Mouse (Mus musculus): Measurements from ENCODE around the gene Zfhx3. TPM values are rescaled to one million over a fixed set of nuclear protein-coding genes. Genes with fewer than 3 reads are reported as not detected.

Gene Zfhx3
- polyA plus RNA-seq, 1 experiment from 2014 or later: 1.2 TPM

DNA sequence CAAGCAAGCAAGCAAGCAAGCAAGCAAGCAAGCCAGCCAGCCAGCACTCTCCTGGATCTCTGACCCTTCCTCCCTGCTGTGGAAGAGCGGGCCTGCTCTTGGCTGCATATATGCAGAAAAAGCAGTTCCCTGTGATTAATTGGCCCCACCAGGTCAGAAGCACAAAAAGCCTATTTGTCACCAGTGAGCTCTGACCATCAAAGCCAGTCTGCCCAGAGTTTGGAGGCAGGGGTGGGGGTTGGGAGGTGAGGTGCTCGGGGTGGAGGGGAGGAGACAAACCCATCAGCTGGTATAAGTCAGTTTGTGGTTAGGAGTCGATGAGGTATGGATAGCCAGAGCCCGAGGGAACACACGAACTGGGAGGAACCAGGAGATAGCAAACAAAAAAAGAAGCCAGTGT lies 421.0 kb downstream of the Zfhx3 start:
- no peak overlapping the region for H3K4me2 ChIP-seq (ENCODE audit: low read depth, low read length)
- no peak for ATAC-seq (ENCODE audit: low read depth)
- H3K36me3 ChIP-seq (ENCODE audit: control insufficient read depth, insufficient read depth): no peaks in the 10 kb centered on the region
- 13% methylated on average over 5 of the region's 5 CpGs for WGBS (ENCODE audit: insufficient replicate concordance)
- no peaks in the 10 kb centered on the region for H3K4me1 ChIP-seq (ENCODE audit: control insufficient read depth, low read depth, low read length)
- no peaks in the 10 kb centered on the region for H3K27me3 ChIP-seq (ENCODE audit: control insufficient read depth, insufficient read depth, low read depth, low read length)
- H3K9ac ChIP-seq (ENCODE audit: low read depth, low read length): no peak overlapping the region
- no peaks in the 10 kb centered on the region for H3K9me3 ChIP-seq (replicated peaks; ENCODE audit: control insufficient read depth, low read length)
- H3K27ac ChIP-seq (ENCODE audit: low read length): no peak overlapping the region
- no peak overlapping the region for H3K4me3 ChIP-seq (ENCODE audit: low read depth, low read length)

- H3K4me1 ChIP-seq (ENCODE audit: control insufficient read depth, low read depth, low read length): no peaks in the 10 kb centered on the region
- H3K36me3 ChIP-seq (ENCODE audit: control insufficient read depth, insufficient read depth): no peaks in the 10 kb centered on the region
- no peak overlapping the region for H3K27ac ChIP-seq (ENCODE audit: low read length)
- no peaks in the 10 kb centered on the region for H3K27me3 ChIP-seq (ENCODE audit: control insufficient read depth, insufficient read depth, low read depth, low read length)
- H3K9me3 ChIP-seq (replicated peaks; ENCODE audit: control insufficient read depth, low read length): no peaks in the 10 kb centered on the region
- no peak overlapping the region for H3K9ac ChIP-seq (ENCODE audit: low read depth, low read length)
- no peak overlapping the region for H3K4me3 ChIP-seq (ENCODE audit: low read depth, low read length)
- no peak overlapping the region for H3K4me2 ChIP-seq (ENCODE audit: low read depth, low read length)
- no peak for ATAC-seq (ENCODE audit: low read depth)
- WGBS (ENCODE audit: insufficient replicate concordance): 52% methylated on average over 8 of the region's 8 CpGs
These were observed 421.4 kb downstream of the Zfhx3 start for GRCm38 (mm10) chr8:108363856-108364255.

DNA sequence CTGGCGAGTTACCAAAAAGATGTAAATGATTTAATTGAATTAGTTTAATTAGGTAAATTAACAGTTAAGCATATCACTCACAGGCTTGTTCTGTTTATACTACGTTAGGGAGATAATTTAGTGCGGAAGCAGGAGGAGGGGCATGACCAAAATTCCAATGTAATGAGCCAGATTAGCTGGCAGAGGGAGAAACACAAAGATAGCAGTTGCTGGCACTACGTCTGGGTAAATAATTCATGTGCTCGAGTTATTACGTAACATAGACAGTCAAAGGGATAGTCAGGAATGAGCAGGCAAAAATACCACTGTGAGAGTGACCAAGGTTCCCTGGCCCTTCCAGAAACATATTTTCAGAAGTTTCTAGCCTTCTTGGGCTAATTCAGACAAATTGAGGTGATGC lies 426.6 kb downstream of the Zfhx3 start:
- H3K27me3 ChIP-seq (ENCODE audit: control insufficient read depth, insufficient read depth, low read depth, low read length): no peaks in the 10 kb centered on the region
- H3K9ac ChIP-seq (ENCODE audit: low read depth, low read length): no peak overlapping the region
- H3K4me2 ChIP-seq (ENCODE audit: low read depth, low read length): no peak overlapping the region
- H3K36me3 ChIP-seq (ENCODE audit: control insufficient read depth, insufficient read depth): no peaks in the 10 kb centered on the region
- H3K4me1 ChIP-seq (ENCODE audit: control insufficient read depth, low read depth, low read length): no peaks in the 10 kb centered on the region
- no peaks in the 10 kb centered on the region for H3K9me3 ChIP-seq (replicated peaks; ENCODE audit: control insufficient read depth, low read length)
- ATAC-seq (ENCODE audit: low read depth): no peak
- 33% methylated on average over 6 of the region's 6 CpGs for WGBS (ENCODE audit: insufficient replicate concordance)
- H3K4me3 ChIP-seq (ENCODE audit: low read depth, low read length): no peak overlapping the region
- H3K27ac ChIP-seq (ENCODE audit: low read length): no peak overlapping the region

- Histone ChIP-seq H3K27ac (ENCODE audit: low read length) (no peak overlapping the region), H3K4me1 (ENCODE audit: control insufficient read depth, low read depth, low read length) (no peaks in the 10 kb centered on the region), H3K27me3 (ENCODE audit: control insufficient read depth, insufficient read depth, low read depth, low read length) (no peaks in the 10 kb centered on the region), H3K9ac (ENCODE audit: low read depth, low read length) (no peak overlapping the region), H3K4me3 (ENCODE audit: low read depth, low read length) (no peak overlapping the region), H3K36me3 (ENCODE audit: control insufficient read depth, insufficient read depth) (no peaks in the 10 kb centered on the region), H3K4me2 (ENCODE audit: low read depth, low read length) (no peak overlapping the region), H3K9me3 (replicated peaks; ENCODE audit: control insufficient read depth, low read length) (no peaks in the 10 kb centered on the region)
- 76% methylated on average over 6 of the region's 6 CpGs for WGBS (ENCODE audit: insufficient replicate concordance)
- no peak for ATAC-seq (ENCODE audit: low read depth)
These were observed 428.3 kb downstream of the Zfhx3 start for GRCm38 (mm10) chr8:108370731-108371130.

DNA sequence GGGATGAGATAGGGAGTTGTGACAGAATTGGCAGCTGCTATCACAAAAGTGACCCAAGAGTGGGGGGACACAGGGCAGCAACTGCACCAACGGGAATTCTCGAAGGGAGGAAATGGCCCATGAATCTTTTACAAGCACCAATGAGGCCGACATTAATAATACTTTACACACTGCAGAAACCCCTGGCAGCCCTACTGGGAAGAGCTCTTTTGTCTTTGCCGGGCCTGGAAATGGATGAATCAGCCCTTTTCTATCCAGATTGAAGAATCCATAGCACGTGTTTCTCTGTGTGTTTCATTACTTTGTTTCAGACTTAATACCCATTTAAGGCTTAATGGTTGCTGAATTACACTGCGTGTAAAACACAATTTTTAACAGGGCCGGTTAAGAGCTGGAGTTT lies 430.6 kb downstream of the Zfhx3 start:
- WGBS (ENCODE audit: insufficient replicate concordance): 54% methylated on average over 7 of the region's 7 CpGs
- H3K4me1 ChIP-seq (ENCODE audit: control insufficient read depth, low read depth, low read length): no peaks in the 10 kb centered on the region
- H3K4me3 ChIP-seq (ENCODE audit: low read depth, low read length): no peak overlapping the region
- ATAC-seq (ENCODE audit: low read depth): no peak
- H3K4me2 ChIP-seq (ENCODE audit: low read depth, low read length): no peak overlapping the region
- no peaks in the 10 kb centered on the region for H3K27me3 ChIP-seq (ENCODE audit: control insufficient read depth, insufficient read depth, low read depth, low read length)
- no peak overlapping the region for H3K9ac ChIP-seq (ENCODE audit: low read depth, low read length)
- H3K27ac ChIP-seq (ENCODE audit: low read length): no peak overlapping the region
- H3K36me3 ChIP-seq (ENCODE audit: control insufficient read depth, insufficient read depth): no peaks in the 10 kb centered on the region
- no peaks in the 10 kb centered on the region for H3K9me3 ChIP-seq (replicated peaks; ENCODE audit: control insufficient read depth, low read length)

GRCm38 (mm10) chr8:108378036-108378435 lies 435.6 kb downstream of the Zfhx3 start:
- no peaks in the 10 kb centered on the region for H3K4me1 ChIP-seq (ENCODE audit: control insufficient read depth, low read depth, low read length)
- H3K4me3 ChIP-seq (ENCODE audit: low read depth, low read length): no peak overlapping the region
- H3K4me2 ChIP-seq (ENCODE audit: low read depth, low read length): no peak overlapping the region
- ATAC-seq (ENCODE audit: low read depth): no peak
- no peaks in the 10 kb centered on the region for H3K9me3 ChIP-seq (replicated peaks; ENCODE audit: control insufficient read depth, low read length)
- 78% methylated on average over 2 of the region's 2 CpGs for WGBS (ENCODE audit: insufficient replicate concordance)
- H3K27me3 ChIP-seq (ENCODE audit: control insufficient read depth, insufficient read depth, low read depth, low read length): no peaks in the 10 kb centered on the region
- no peak overlapping the region for H3K9ac ChIP-seq (ENCODE audit: low read depth, low read length)
- H3K36me3 ChIP-seq (ENCODE audit: control insufficient read depth, insufficient read depth): no peaks in the 10 kb centered on the region
- H3K27ac ChIP-seq (ENCODE audit: low read length): no peak overlapping the region

DNA sequence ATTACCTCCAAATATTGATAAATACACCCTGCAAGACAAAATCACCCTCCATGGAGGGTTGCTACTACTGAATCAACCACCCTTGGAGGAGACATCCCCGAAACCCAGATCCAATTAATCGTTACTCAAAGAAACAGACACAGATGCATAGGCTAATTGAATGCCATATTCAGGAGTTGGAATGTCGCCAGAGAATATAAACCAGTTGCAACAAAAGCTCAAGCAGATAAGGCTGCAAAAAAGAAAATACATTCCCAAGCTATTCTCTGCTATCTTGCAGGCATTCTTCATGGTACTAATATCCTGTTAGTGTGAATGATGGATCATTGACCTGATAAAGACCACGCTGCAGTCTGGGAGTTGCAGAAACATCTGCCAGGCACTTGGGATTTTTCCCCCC lies 440.7 kb downstream of the Zfhx3 start:
- H3K36me3 ChIP-seq (ENCODE audit: control insufficient read depth, insufficient read depth): no peaks in the 10 kb centered on the region
- 53% methylated on average over 4 of the region's 4 CpGs for WGBS (ENCODE audit: insufficient replicate concordance)
- no peaks in the 10 kb centered on the region for H3K9me3 ChIP-seq (replicated peaks; ENCODE audit: control insufficient read depth, low read length)
- H3K4me1 ChIP-seq (ENCODE audit: control insufficient read depth, low read depth, low read length): no peaks in the 10 kb centered on the region
- ATAC-seq (ENCODE audit: low read depth): no peak
- no peak overlapping the region for H3K27ac ChIP-seq (ENCODE audit: low read length)
- no peaks in the 10 kb centered on the region for H3K27me3 ChIP-seq (ENCODE audit: control insufficient read depth, insufficient read depth, low read depth, low read length)
- H3K4me3 ChIP-seq (ENCODE audit: low read depth, low read length): no peak overlapping the region
- no peak overlapping the region for H3K4me2 ChIP-seq (ENCODE audit: low read depth, low read length)
- no peak overlapping the region for H3K9ac ChIP-seq (ENCODE audit: low read depth, low read length)

DNA sequence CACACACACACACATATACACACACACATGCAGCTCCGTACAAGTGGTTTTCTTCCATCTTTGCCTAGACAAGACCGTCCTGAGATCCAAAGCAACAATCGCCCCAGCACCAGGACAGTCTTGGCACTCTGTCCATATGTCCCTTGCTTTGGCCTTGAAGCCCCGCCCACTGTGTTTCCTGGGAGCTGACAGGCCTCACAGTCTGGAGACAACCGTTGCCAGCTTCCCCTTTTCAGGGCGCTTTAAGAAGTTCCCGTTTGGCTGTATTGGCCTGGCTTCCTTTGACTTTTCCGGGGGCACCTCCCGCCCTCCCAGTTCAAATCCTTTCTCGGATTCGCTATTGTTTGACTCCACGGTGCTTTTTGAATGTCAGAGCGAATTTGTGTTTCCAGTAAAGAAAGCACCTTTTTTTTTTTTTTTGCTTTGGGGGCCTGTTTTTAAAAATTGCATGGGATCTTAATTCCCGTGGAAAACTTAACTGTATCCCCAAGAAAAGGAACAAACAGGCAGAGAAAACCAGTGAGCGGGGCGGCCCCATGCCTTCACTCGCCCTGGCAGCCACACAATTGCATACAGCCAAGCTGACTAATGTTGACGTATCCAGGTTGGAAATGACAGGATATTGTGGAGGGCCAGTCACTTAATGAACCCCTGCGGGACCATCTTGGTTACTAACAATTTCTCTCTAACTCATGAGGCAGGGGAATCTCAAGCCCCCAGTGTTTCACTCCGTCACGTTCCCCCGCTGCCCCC lies 444.9 kb downstream of the Zfhx3 start:
- H3K27me3 ChIP-seq (ENCODE audit: control insufficient read depth, insufficient read depth, low read depth, low read length): no peaks in the 10 kb centered on the region
- no peak overlapping the region for H3K9ac ChIP-seq (ENCODE audit: low read depth, low read length)
- WGBS (ENCODE audit: insufficient replicate concordance): 29% methylated on average over 22 of the region's 22 CpGs
- H3K36me3 ChIP-seq (ENCODE audit: control insufficient read depth, insufficient read depth): no peaks in the 10 kb centered on the region
- H3K4me2 ChIP-seq (ENCODE audit: low read depth, low read length): no peak overlapping the region
- H3K4me3 ChIP-seq (ENCODE audit: low read depth, low read length): no peak overlapping the region
- H3K27ac ChIP-seq (ENCODE audit: low read length): no peak overlapping the region
- H3K9me3 ChIP-seq (replicated peaks; ENCODE audit: control insufficient read depth, low read length): no peaks in the 10 kb centered on the region
- ATAC-seq (ENCODE audit: low read depth): no peak; the same call in 1 of the 2 replicates
- H3K4me1 ChIP-seq (ENCODE audit: control insufficient read depth, low read depth, low read length): no peaks in the 10 kb centered on the region

DNA sequence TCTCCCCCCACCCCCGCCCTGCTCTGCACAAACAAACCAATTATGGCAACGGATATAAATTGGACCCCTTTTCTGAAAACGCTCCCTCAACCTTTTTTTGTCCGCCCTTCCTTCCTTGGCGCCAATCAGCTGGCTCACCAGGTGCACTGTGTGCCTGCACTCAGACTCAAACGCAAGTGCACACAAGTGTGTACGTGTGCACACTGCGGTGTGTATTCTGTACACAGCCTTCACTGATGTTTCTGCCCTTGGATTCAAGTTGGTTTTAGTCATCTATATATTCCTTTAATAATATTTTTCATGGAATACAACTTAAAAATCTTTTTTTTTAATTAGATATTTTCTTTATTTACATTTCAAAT lies 445.4 kb downstream of the Zfhx3 start:
- 70% methylated on average over 8 of the region's 8 CpGs for WGBS (ENCODE audit: insufficient replicate concordance)
- Histone ChIP-seq H3K4me3 (ENCODE audit: low read depth, low read length) (no peak overlapping the region), H3K4me1 (ENCODE audit: control insufficient read depth, low read depth, low read length) (no peaks in the 10 kb centered on the region), H3K4me2 (ENCODE audit: low read depth, low read length) (no peak overlapping the region), H3K27me3 (ENCODE audit: control insufficient read depth, insufficient read depth, low read depth, low read length) (no peaks in the 10 kb centered on the region), H3K9me3 (replicated peaks; ENCODE audit: control insufficient read depth, low read length) (no peaks in the 10 kb centered on the region), H3K36me3 (ENCODE audit: control insufficient read depth, insufficient read depth) (no peaks in the 10 kb centered on the region), H3K27ac (ENCODE audit: low read length) (no peak overlapping the region), H3K9ac (ENCODE audit: low read depth, low read length) (no peak overlapping the region)
- no peak for ATAC-seq (ENCODE audit: low read depth)
